In the genomic region with DNA sequence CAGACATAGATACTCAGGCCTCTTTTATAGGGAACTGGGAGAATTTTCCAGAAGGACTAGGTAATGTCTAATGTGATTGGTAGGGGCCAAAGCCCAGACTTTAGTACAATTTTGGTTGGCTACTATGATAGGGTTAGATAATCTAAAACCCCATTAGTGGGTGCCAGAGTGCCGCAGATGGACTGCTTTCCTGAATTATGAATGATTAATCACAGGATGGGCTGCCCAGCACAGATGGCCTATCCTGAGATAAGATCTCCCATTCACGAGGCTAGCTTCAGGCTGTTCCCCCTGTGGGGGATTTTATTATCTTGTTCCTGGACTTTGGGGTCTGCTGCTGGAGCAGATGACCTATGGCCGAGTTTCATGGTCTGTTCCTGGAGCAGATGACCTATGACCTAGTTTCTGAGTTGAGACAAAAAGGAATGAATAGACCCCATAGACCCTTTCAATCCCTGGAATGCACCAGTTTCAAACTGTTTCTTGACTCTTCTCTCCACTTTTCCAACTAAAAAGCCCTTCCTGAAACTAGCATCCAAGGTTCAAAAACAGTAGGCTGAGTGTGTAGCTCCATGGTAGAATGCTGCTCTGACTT, we compare ENCODE assay signal across 32 mouse cellular contexts. TPM values are rescaled to one million over a fixed set of nuclear protein-coding genes. Genes with fewer than 3 reads are reported as not detected.
DNase-seq lines count a peak whose midpoint lies in the region; ATAC-seq and TF ChIP-seq lines count a peak whose summit lies in the region.
"Had no signal": no experiment of that assay in that cellular context is flagged by ENCODE, and none has a peak within 500 bp of the region (broad histone marks: within the 10 kb centered on the region; RNA-seq: fewer than 3 reads in every experiment).

No protein-coding gene starts in this region.

- H3K4me3 ChIP-seq in heart, embryonic 12.5 days: no peak overlapping the region
- H3K4me3 ChIP-seq in layer of hippocampus, adult 2 months: no peak overlapping the region
- no peak overlapping the region for H3K4me3 ChIP-seq in forebrain, embryonic 11.5 days (ENCODE audit: low read depth, low read length)
- H3K4me3 ChIP-seq: embryonic facial prominence, embryonic 15.5 days; forebrain, embryonic 13.5 days; heart, embryonic 10.5 days; hindbrain, embryonic 15.5 days; left cerebral cortex, adult 2 months; lung, embryonic 15.5 days; midbrain, embryonic 12.5 days; myocyte; neural tube, embryonic 12.5 days; stomach, embryonic 15.5 days had no signal

- no peaks in the 10 kb centered on the region for H3K27me3 ChIP-seq in heart, embryonic 12.5 days (replicated peaks)
- no peaks in the 10 kb centered on the region for H3K27me3 ChIP-seq in forebrain, embryonic 11.5 days (ENCODE audit: control insufficient read depth, insufficient read depth, low read length)
- H3K27me3 ChIP-seq: embryonic facial prominence, embryonic 15.5 days; forebrain, embryonic 13.5 days; hindbrain, embryonic 15.5 days; lung, embryonic 15.5 days; midbrain, embryonic 12.5 days; neural tube, embryonic 12.5 days; Patski; stomach, embryonic 15.5 days had no signal

- DNase-seq in heart, adult 11 months: peak; percentile 62
- DNase-seq in layer of hippocampus, adult 2 months (ENCODE audit: low spot score in 2 of 2): no peak
- no peak for DNase-seq in layer of hippocampus, adult 18-20 months (ENCODE audit: low spot score in 2 of 2)
- peak; percentile 25 for DNase-seq in embryo, embryonic 11 days
- DNase-seq in yolk sac, embryonic 10.5 days (ENCODE audit: low spot score): peak; percentile 71
- DNase-seq in forebrain, embryonic 11.5 days (ENCODE audit: low spot score): no peak
- no peak for DNase-seq in urinary bladder, postnatal 10 days (ENCODE audit: low spot score)
- DNase-seq: adrenal gland, postnatal 10 days; cerebellum, adult 8-10 months; cerebellum, postnatal 25 days; gastrocnemius, postnatal 10 days; heart, postnatal 36 days; kidney, adult 18-20 months; kidney, postnatal 10 days; left cerebral cortex, postnatal 4 days; lung, postnatal 36 days; right cerebral cortex, postnatal 14 days; thymus, postnatal 14 days had no signal

- no peaks in the 10 kb centered on the region for H3K36me3 ChIP-seq in heart, embryonic 12.5 days
- no peaks in the 10 kb centered on the region for H3K36me3 ChIP-seq in forebrain, embryonic 11.5 days (ENCODE audit: control insufficient read depth, insufficient read depth, low read length)
- H3K36me3 ChIP-seq: embryonic facial prominence, embryonic 15.5 days; heart, embryonic 10.5 days; hindbrain, embryonic 15.5 days; lung, embryonic 15.5 days; midbrain, embryonic 12.5 days; neural tube, embryonic 12.5 days; stomach, embryonic 15.5 days had no signal

- no peak overlapping the region for H3K9ac ChIP-seq in heart, embryonic 12.5 days
- H3K9ac ChIP-seq in forebrain, embryonic 11.5 days (ENCODE audit: low read length): no peak overlapping the region
- H3K9ac ChIP-seq: embryonic facial prominence, embryonic 15.5 days; forebrain, embryonic 13.5 days; hindbrain, embryonic 15.5 days; liver, embryonic 14.5 days; lung, embryonic 15.5 days; midbrain, embryonic 12.5 days; neural tube, embryonic 12.5 days; stomach, embryonic 15.5 days had no signal

- H3K4me1 ChIP-seq in heart, embryonic 12.5 days (replicated peaks): peaks cover 6% of the 10 kb centered on the region; the same call in 1 of the 2 replicates
- H3K4me1 ChIP-seq in forebrain, embryonic 11.5 days (replicated peaks; ENCODE audit: control insufficient read depth, insufficient read depth, low read length): no peaks in the 10 kb centered on the region
- H3K4me1 ChIP-seq: neural tube, embryonic 12.5 days had no signal

- H3K27ac ChIP-seq in heart, embryonic 12.5 days (ENCODE audit: poor library complexity, severe bottlenecking): no peak overlapping the region
- no peak overlapping the region for H3K27ac ChIP-seq in layer of hippocampus, adult 2 months
- no peak overlapping the region for H3K27ac ChIP-seq in forebrain, embryonic 11.5 days (ENCODE audit: low read depth, low read length)
- H3K27ac ChIP-seq: embryonic facial prominence, embryonic 15.5 days; forebrain, embryonic 13.5 days; heart, embryonic 10.5 days; hindbrain, embryonic 15.5 days; left cerebral cortex, adult 2 months; liver, embryonic 14.5 days; lung, embryonic 15.5 days; midbrain, embryonic 12.5 days; neural tube, embryonic 12.5 days; stomach, embryonic 15.5 days had no signal

- H3K9me3 ChIP-seq in heart, embryonic 12.5 days (replicated peaks): no peaks in the 10 kb centered on the region
- no peaks in the 10 kb centered on the region for H3K9me3 ChIP-seq in forebrain, embryonic 11.5 days (ENCODE audit: control insufficient read depth, low read length)
- H3K9me3 ChIP-seq: embryonic facial prominence, embryonic 15.5 days; forebrain, embryonic 13.5 days; G1E; heart, embryonic 10.5 days; hindbrain, embryonic 15.5 days; lung, embryonic 15.5 days; midbrain, embryonic 12.5 days; neural tube, embryonic 12.5 days; stomach, embryonic 15.5 days had no signal

- 0 out of 2 replicates have a peak, but pooled peaks have one; percentile 2 for TF ChIP-seq CTCF in layer of hippocampus, adult 2 months (conservative IDR thresholded peaks at IDR 0.05)

- 39% methylated on average over 3 of the region's 3 CpGs for WGBS in heart, embryonic 12.5 days
- WGBS in forebrain, embryonic 11.5 days: 51% methylated on average over 3 of the region's 3 CpGs

- H3K4me2 ChIP-seq in heart, embryonic 12.5 days: no peak overlapping the region
- H3K4me2 ChIP-seq in forebrain, embryonic 11.5 days (ENCODE audit: low read depth, low read length, severe bottlenecking): no peak overlapping the region
- H3K4me2 ChIP-seq: embryonic facial prominence, embryonic 15.5 days; forebrain, embryonic 13.5 days; hindbrain, embryonic 15.5 days; lung, embryonic 15.5 days; midbrain, embryonic 12.5 days; neural tube, embryonic 12.5 days; stomach, embryonic 15.5 days had no signal

- ATAC-seq in heart, embryonic 12.5 days (ENCODE audit: insufficient number of reproducible peaks, low FRiP score): no peak
- ATAC-seq in forebrain, embryonic 11.5 days (replicated peaks; ENCODE audit: low FRiP score): no peak
- ATAC-seq: forebrain, embryonic 13.5 days; Patski had no signal

RNA-seq across cellular contexts. Expression of a gene that starts 4.7 kb away (rescaled TPM):
- 48.0 and 53.4 TPM in 2 replicates for polyA plus RNA-seq in heart, embryonic 12.5 days (2016; fragmentation: Nextera tagmentation; extraction: Ambion mirVana)
- 10 to 100 TPM; 44.3 to 49.9 TPM for total RNA-seq in layer of hippocampus, adult 2 months (2021)
- 10 to 100 TPM; 41.7 to 44.4 TPM for total RNA-seq in layer of hippocampus, adult 18-20 months (2021)
- polyA plus RNA-seq in forebrain, embryonic 11.5 days (2014; fragmentation: Nextera tagmentation; extraction: Ambion mirVana): 49.9 and 51.5 TPM in 2 replicates

RNA-seq across cellular contexts. Expression of a gene that starts 52.8 kb away (rescaled TPM):
- 4.5 and 4.9 TPM in 2 replicates for polyA plus RNA-seq in heart, embryonic 12.5 days (2016; fragmentation: Nextera tagmentation; extraction: Ambion mirVana)
- 10 to 100 TPM; 56.6 to 59.1 TPM for total RNA-seq in layer of hippocampus, adult 2 months (2021)
- 10 to 100 TPM; 57.1 to 59.4 TPM for total RNA-seq in layer of hippocampus, adult 18-20 months (2021)
- polyA plus RNA-seq in forebrain, embryonic 11.5 days (2014; fragmentation: Nextera tagmentation; extraction: Ambion mirVana): 7.3 and 9.6 TPM in 2 replicates

Comparison
In these comparisons a context has a peak if more than half of its experiments do, and no peak if none do; other contexts are left out.
1. DNase-seq: peak in heart, adult 11 months (single experiment), embryo, embryonic 11 days (single experiment) and yolk sac, embryonic 10.5 days (single experiment); none in layer of hippocampus, adult 2 months (0 of 2), layer of hippocampus, adult 18-20 months (0 of 2), forebrain, embryonic 11.5 days (single experiment) and urinary bladder, postnatal 10 days (single experiment).